Mouse (Mus musculus) liver (tissue): ENCODE data around the gene Ctrc.

Experiments used
- DNase-seq: peaks from one replicate; pipeline ENCODE4 v3.0.0-alpha.2; 2020; ENCODE audit warnings: mixed read lengths

The Ctrc gene

GRCm38 (mm10) chr4:141817706-141818105 is 28.5 kb downstream of the Ctrc start:
- DNase-seq: no peak

- DNase-seq: no peak
These were observed 29.1 kb downstream of the Ctrc start for GRCm38 (mm10) chr4:141816776-141817655.

GRCm38 (mm10) chr4:141816267-141816666 is 29.9 kb downstream of the Ctrc start:
- no peak for DNase-seq

- DNase-seq: no peak
These were observed 34.8 kb downstream of the Ctrc start for GRCm38 (mm10) chr4:141811375-141811774.

GRCm38 (mm10) chr4:141810975-141811374 is 35.2 kb downstream of the Ctrc start:
- no peak for DNase-seq

GRCm38 (mm10) chr4:141809850-141810464 is 36.2 kb downstream of the Ctrc start:
- DNase-seq: peak; percentile 52

- no peak for DNase-seq
These were observed 40.3 kb downstream of the Ctrc start for GRCm38 (mm10) chr4:141805886-141806285.

GRCm38 (mm10) chr4:141804105-141804504 is 42.1 kb downstream of the Ctrc start:
- no peak for DNase-seq

- DNase-seq: no peak
These were observed 48.6 kb downstream of the Ctrc start for GRCm38 (mm10) chr4:141797545-141797944.

GRCm38 (mm10) chr4:141796954-141797353 is 49.2 kb downstream of the Ctrc start:
- DNase-seq: no peak

- no peak for DNase-seq
These were observed 49.8 kb downstream of the Ctrc start for GRCm38 (mm10) chr4:141796356-141796755.

- no peak for DNase-seq
These were observed 52.0 kb downstream of the Ctrc start for GRCm38 (mm10) chr4:141794152-141794535.

GRCm38 (mm10) chr4:141793282-141794151 is 52.6 kb downstream of the Ctrc start, which contains the start of gene Casp9:
Gene Casp9, plus strand, starts transcription at chr4:141793612.
- DNase-seq: peak; percentile 99

GRCm38 (mm10) chr4:141792554-141793281 is 53.4 kb downstream of the Ctrc start:
- DNase-seq: no peak

- DNase-seq: no peak
These were observed 54.2 kb downstream of the Ctrc start for GRCm38 (mm10) chr4:141791951-141792350.

- no peak for DNase-seq
These were observed 54.7 kb downstream of the Ctrc start for GRCm38 (mm10) chr4:141791486-141791885.

GRCm38 (mm10) chr4:141790524-141790990 is 55.6 kb downstream of the Ctrc start, which contains the start of gene Dnajc16:
Gene Dnajc16, minus strand, starts transcription at chr4:141790931.
- peak; percentile 96 for DNase-seq

- peak; percentile 14 for DNase-seq
These were observed 56.5 kb downstream of the Ctrc start for GRCm38 (mm10) chr4:141789564-141790218.

GRCm38 (mm10) chr4:141787462-141787861 is 58.7 kb downstream of the Ctrc start:
- no peak for DNase-seq

- no peak for DNase-seq
These were observed 59.1 kb downstream of the Ctrc start for GRCm38 (mm10) chr4:141787046-141787445.

- DNase-seq: no peak
These were observed 60.0 kb downstream of the Ctrc start for GRCm38 (mm10) chr4:141786141-141786540.

GRCm38 (mm10) chr4:141784835-141785234 is 61.3 kb downstream of the Ctrc start:
- DNase-seq: no peak
